10 mouse cellular contexts compared by ENCODE assay signal in the genomic region with DNA sequence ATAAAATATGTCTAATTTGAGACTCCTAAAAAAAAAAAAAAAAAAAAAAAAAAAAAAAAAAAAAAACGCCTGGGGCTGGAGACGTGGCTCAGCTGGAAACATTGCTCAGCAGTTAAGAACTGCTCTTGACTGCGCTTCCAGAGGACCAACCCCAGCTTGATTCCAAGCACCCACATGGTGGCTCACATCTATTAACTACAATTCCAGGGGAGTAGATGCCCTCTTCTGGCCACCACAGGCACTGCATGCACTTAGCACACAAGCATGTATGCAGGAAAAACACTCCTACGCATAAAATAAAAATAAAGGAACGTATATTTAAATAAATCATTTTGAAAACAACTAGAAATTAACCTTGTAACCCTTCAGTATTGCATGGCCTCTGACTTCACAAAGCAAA.
DNase-seq lines count a peak whose midpoint lies in the region; ATAC-seq and TF ChIP-seq lines count a peak whose summit lies in the region.
"Had no signal": no experiment of that assay in that cellular context is flagged by ENCODE, and none has a peak within 500 bp of the region (broad histone marks: within the 10 kb centered on the region; RNA-seq: fewer than 3 reads in every experiment).

No protein-coding gene starts in this region.

- H3K9me3 ChIP-seq in liver, embryonic 12.5 days (replicated peaks): no peaks in the 10 kb centered on the region

- no peak overlapping the region for H3K4me3 ChIP-seq in liver, adult 2 months (ENCODE audit: insufficient read depth, low read depth, low read length)
- H3K4me3 ChIP-seq in liver, embryonic 12.5 days: no peak overlapping the region
- no peak overlapping the region for H3K4me3 ChIP-seq in small intestine, adult 2 months (ENCODE audit: low read depth, low read length)

- H3K9ac ChIP-seq in liver, adult 2 months (ENCODE audit: low read depth, low read length): no peak overlapping the region
- H3K9ac ChIP-seq in liver, embryonic 12.5 days: no peak overlapping the region

- 85% methylated on average over 5 of the region's 5 CpGs for WGBS in liver, adult 2 months
- WGBS in liver, embryonic 12.5 days (ENCODE audit: insufficient replicate concordance): 77% methylated on average over 5 of the region's 5 CpGs
- 81% methylated on average over 5 of the region's 5 CpGs for WGBS in small intestine, adult 2 months

- H3K4me2 ChIP-seq in liver, embryonic 12.5 days: no peak overlapping the region

- H3K27ac ChIP-seq in liver, adult 2 months (replicated peaks; ENCODE audit: insufficient read depth, low read depth, low read length): no peak overlapping the region
- no peak overlapping the region for H3K27ac ChIP-seq in liver, embryonic 12.5 days
- H3K27ac ChIP-seq in small intestine, adult 2 months (ENCODE audit: insufficient read depth, low read depth, low read length): no peak overlapping the region

- no peak for TF ChIP-seq POLR2A in liver, adult 2 months (IDR thresholded peaks at IDR 0.05; ENCODE audit: extremely low read depth, insufficient read depth, low read length)
- TF ChIP-seq POLR2A in small intestine, adult 2 months (IDR thresholded peaks at IDR 0.05; ENCODE audit: low read depth, low read length): no peak

- H3K36me3 ChIP-seq in liver, adult 2 months (ENCODE audit: control insufficient read depth, insufficient read depth, low read length): no peaks in the 10 kb centered on the region
- no peaks in the 10 kb centered on the region for H3K36me3 ChIP-seq in liver, embryonic 12.5 days
- no peaks in the 10 kb centered on the region for H3K36me3 ChIP-seq in small intestine, adult 2 months (ENCODE audit: control insufficient read depth, insufficient read depth, low read length)

- H3K79me2 ChIP-seq in liver, adult 2 months (ENCODE audit: control insufficient read depth, insufficient read depth, low read length): no peaks in the 10 kb centered on the region

- DNase-seq in adrenal gland, postnatal 14 days: peak; percentile 20
- no peak for DNase-seq in adrenal gland, adult 18-20 months (ENCODE audit: low spot score in 2 of 2)
- DNase-seq in liver, adult 2 months (ENCODE audit: extremely low read depth, low read depth, low spot score): peak; percentile 29
- peak; percentile 11 for DNase-seq in c-Kit-positive CD71-positive TER-119-positive erythroid progenitor cells, embryonic 14.5 days (ENCODE audit: low spot score)
- DNase-seq in urinary bladder, postnatal 36 days (ENCODE audit: low spot score in 2 of 2): no peak
- no peak for DNase-seq in cerebellum, adult 18-20 months
- DNase-seq: layer of hippocampus, postnatal 36 days; right cerebral cortex, postnatal 14 days had no signal

- TF ChIP-seq CTCF in liver, adult 2 months (IDR thresholded peaks at IDR 0.05; ENCODE audit: low read depth, low read length): peak; percentile 68
- peak; percentile 60; the same call in 1 of the 2 replicates for TF ChIP-seq CTCF in small intestine, adult 2 months (IDR thresholded peaks at IDR 0.05; ENCODE audit: extremely low read depth, insufficient read length, insufficient replicate concordance, low read depth, low read length)

- no peaks in the 10 kb centered on the region for H3K27me3 ChIP-seq in liver, adult 2 months (ENCODE audit: control insufficient read depth, insufficient read depth, low read length)
- no peaks in the 10 kb centered on the region for H3K27me3 ChIP-seq in liver, embryonic 12.5 days (replicated peaks)
- H3K27me3 ChIP-seq in small intestine, adult 2 months (ENCODE audit: control insufficient read depth, insufficient read depth, low read length): no peaks in the 10 kb centered on the region

- no peaks in the 10 kb centered on the region for H3K4me1 ChIP-seq in liver, adult 2 months (ENCODE audit: control insufficient read depth, insufficient read depth, low read length)
- no peaks in the 10 kb centered on the region for H3K4me1 ChIP-seq in liver, embryonic 12.5 days
- H3K4me1 ChIP-seq in small intestine, adult 2 months (ENCODE audit: control insufficient read depth, insufficient read depth, insufficient read length, low read length): no peaks in the 10 kb centered on the region

- no peak for ATAC-seq in liver, embryonic 12.5 days

Comparison
In these comparisons a context has a peak if more than half of its experiments do, and no peak if none do; other contexts are left out.
1. DNase-seq: peak in adrenal gland, postnatal 14 days (single experiment), liver, adult 2 months (single experiment) and c-Kit-positive CD71-positive TER-119-positive erythroid progenitor cells, embryonic 14.5 days (single experiment); none in adrenal gland, adult 18-20 months (0 of 2), urinary bladder, postnatal 36 days (0 of 2) and cerebellum, adult 18-20 months (0 of 2).